Mouse (Mus musculus) c-Kit-positive CD71-positive TER-119-positive erythroid progenitor cells, embryonic 14.5 days (primary cell): ENCODE results near the gene Ccdc163.
"Not testable (repeated sequence)": the region's sequence is repeated elsewhere in the genome, so short reads cannot be mapped to it uniquely, and the experiment has no call there.

Experiments
- DNase-seq: peaks from one replicate; pipeline ENCODE4 v3.0.0-alpha.2; 2013; ENCODE audit warnings: low spot score

Gene Ccdc163

DNA sequence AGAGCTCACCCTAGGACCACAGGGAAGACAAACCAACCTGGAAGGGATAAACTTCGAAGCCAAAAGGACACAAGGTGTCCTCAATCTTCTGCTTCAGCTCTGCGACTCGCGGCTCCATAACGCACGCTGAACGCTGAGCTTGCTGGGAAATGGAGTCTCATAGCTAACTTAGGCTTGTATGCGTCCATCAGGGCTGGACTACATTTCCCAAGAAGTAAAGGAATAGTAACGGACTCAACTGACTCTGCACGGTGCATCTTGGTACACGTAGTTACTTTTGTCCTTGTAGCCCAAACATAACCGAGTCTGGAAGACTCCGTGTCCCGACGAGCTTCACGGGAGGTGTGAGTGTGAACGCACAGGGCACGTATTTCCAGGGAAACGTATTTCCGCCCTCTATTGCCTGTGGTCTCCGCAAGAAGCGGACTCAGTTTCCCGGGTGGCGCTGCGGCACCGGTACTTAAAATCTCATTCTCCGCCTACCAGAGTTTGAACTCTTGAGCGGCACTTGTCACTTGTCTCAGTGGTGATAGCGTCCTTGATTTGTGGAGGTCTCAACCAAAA is at the start of gene Ccdc163, which contains the start of gene Mmachc:
Gene Ccdc163, plus strand, starts transcription at position 309 of the 564 bp plus-strand sequence.
Gene Mmachc, minus strand, starts transcription at position 206 of the 564 bp plus-strand sequence.
- DNase-seq: peak; percentile 93

DNA sequence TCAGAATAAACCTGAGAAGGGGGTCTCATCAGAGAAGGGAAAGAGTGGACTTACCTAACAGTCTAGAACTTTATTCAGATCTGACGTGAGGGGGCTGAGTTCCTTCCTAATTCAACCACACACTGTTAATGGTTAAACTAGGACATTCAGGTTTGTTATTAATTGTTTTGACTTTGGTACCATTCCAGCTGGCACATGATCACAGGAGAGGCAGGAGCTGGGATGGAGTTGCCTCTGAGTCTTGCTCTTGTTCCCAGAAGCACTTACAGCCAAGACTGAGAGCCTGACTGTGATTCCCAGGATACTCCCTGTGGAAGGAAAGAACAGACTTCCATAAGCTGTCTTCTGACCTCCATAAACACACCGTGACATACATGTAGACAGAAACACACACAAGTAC is 48.8 kb upstream of the Ccdc163 start:
- no peak for DNase-seq

DNA sequence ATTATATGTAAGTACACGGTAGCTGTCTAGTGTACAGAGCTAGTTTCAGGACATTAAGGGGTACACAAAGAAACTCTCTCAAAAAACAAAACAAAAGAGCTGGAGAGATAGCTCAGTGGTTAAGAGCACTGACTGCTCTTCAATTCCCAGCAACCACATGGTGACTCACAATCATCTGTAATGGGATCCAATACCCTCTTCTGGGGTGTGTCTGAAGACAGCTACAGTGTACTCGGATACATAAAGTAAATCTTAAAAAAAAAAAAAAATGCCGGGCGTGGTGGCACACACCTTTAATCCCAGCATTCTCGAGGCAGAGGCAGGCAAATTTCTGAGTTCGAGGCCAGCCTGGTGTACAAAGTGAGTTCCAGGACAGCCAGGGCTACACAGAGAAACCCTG is 48.4 kb upstream of the Ccdc163 start:
- DNase-seq: not testable (repeated sequence)

DNA sequence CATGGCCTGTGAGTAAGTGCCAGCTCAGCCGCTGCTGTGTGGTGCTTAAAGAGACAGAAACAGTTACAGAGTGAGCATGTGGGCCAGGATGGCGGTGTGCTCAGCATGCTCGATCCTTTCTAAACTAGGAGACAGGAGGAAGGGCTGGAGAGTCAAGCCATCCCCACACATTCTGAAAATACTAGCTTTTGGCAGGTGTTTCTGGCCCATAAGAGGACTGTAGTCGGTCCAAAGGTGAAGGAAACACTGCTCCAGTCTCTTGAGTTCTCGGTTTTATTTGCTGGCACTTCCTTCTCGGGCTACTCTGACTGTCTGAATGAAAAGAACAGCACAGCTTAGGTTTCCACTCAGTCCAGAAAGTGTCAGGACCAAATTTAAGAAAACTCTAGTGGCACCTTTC is 47.5 kb upstream of the Ccdc163 start:
- no peak for DNase-seq

DNA sequence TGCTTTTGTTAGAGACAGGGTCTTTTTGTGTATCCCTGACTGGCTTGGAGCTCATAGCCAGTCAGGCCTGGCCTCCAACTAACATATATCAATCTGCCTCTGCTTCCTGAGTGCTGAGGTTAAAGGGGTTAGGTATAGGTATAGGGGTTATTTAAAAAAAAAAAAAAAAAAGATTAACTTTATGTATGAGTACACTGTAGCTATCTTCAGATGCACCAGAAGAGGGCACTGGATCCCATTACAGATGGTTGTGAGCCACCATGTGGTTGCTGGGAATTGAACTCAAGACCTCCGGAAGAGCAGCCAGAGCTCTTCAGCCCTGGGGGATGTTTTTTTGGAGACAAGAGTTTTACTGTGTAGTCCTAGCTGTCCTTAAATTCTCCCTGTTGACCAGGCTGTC is 46.3 kb upstream of the Ccdc163 start:
- DNase-seq: no peak

DNA sequence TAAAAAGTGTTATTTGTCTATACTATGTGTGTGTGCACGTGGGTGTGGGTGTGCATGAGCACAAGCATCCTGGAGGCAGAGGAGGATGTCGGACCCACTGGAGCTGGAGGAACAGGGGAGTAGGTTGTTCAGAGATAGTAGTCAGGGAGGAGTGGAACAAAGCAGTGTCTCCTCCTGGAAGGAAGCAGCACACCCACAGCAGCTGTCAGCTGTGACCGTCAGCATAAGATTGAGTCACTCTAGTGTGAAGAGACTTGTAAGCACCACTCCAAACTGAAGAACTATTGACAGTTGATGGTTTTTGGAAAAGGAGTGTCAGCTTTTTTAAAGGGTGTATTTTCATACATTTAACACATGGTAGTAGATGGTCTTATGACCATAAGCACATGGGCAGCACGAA is 41.7 kb upstream of the Ccdc163 start:
- DNase-seq: no peak

DNA sequence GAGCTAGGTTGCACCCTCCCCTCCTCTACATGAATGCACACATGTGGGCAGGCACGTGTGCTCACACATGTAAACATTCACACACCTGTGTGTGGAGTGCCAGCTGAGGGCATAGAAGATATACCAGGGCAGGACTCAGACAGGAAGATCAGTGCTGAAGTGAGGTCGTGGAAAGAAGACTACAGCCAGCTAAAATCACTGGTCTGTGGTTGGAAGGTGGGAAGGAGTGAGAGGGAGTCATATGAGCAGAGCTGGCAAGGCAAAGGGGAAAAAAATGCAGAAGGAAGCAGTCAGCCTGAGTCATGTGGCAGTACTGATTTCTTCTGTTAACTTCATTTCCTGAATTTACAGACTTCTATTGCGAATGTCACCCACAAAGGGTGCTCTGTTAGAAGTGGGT is 40.2 kb upstream of the Ccdc163 start:
- DNase-seq: no peak

DNA sequence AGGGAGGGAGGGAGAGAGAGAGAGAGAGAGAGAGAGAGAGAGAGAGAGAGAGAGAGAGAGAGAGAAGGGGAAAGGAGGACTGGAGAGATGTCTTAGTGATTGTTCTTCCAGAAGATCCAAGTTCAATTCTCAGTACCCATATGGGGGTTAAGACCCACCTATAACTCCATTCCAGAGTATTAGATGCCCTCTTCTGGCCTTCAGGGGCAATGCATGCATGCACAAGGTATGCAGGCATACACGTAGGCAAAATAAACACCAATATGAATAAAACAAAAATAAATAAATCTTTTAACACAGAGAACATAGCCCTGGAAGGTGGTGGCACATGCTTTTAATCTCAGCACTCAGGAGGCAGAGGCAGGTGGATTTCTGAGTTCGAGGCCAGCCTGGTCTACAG is 39.0 kb upstream of the Ccdc163 start:
- no peak for DNase-seq

DNA sequence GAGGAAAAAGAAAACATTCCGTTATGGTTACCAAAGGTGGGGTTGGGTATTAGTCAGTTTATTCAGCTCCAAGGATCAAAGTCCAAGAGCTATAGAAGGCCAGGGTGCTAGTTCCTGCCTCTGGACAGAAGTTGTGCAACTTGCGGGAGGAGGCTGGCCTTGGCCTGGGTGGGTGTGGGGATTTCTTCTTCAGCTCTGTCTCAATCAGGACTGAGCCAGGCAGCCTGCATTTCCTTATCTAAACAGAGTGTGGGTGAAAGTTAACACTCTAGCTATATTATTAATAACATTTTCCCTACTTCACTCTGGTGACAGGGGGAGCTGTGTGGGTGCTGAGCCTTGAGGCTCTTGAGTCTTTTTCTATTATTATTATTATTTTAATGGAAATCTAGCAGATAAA is 35.5 kb upstream of the Ccdc163 start:
- DNase-seq: peak; percentile 47

DNA sequence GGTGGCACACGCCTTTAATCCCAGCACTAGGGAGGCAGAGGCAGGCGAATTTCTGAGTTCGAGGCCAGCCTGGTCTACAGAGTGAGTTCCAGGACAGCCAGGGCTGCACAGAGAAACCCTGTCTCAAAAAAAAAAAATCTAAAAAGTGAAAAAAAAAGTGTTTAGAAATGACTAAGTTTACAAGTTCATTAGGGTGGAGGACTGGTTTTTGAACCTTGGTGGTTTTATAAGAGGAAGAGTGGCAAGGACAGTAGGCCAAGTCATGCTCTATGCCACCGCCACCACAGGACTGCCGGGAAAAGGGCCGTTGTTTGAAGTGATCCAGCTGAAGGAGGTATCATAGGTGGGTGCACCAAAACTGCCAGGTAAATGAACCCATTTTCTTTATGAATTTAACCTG is 33.5 kb upstream of the Ccdc163 start:
- not testable (repeated sequence) for DNase-seq

DNA sequence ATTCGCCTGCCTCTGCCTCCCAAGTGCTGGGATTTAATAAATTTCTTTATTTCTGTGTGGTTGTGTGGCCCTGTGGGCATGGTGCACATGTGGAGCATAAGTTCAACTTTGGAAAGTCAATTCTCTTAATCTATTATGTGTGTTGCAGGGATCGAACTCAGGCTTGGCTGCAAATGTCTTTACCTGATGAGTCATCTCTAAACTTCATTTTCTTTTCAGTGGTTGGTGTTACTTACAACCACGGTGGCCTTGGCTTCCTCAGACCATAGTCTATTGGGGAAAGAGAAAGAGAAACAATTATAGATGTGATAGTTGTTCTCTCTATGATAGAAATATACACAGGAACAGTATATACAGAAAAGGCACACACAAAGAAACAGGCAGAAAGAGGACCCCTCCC is 32.3 kb upstream of the Ccdc163 start:
- no peak for DNase-seq

DNA sequence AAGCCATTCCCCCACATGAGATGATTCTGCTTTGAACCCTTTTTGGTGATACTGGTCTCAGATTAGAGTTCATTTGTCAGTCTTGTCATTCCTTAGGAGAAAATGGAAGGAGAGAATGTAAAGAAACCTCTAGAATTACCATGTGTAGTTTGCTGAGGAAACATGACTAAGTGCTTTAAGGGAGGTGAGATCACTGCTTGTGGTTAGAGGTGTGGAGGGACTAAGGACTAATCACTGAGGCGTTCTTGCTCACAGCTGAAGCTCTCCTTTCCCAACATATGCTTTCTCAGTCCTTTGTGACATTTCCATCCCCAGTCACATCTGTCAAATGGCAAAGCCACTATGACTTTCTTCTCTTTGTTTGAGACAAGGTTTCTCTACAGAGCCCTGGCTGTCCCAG is 30.5 kb upstream of the Ccdc163 start:
- no peak for DNase-seq

DNA sequence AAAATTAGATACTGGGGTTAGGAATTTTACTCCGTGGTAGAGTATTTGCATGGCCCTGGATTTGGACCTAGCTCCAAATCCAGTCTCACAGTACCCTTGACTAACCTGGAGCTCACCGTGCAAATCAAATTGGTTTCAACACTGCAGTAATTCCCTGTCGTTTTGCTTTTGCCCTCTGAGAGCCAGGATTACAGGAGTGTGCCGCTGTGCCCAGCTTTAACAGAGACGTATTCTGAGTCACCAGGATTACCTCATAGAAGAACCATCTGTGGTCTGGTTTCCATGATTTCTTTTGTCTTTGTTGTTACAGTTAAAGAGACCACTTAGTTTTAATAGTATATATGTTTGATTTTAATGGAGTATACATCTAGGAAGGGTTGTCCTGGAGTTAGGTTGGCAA is 29.2 kb upstream of the Ccdc163 start:
- DNase-seq: no peak

DNA sequence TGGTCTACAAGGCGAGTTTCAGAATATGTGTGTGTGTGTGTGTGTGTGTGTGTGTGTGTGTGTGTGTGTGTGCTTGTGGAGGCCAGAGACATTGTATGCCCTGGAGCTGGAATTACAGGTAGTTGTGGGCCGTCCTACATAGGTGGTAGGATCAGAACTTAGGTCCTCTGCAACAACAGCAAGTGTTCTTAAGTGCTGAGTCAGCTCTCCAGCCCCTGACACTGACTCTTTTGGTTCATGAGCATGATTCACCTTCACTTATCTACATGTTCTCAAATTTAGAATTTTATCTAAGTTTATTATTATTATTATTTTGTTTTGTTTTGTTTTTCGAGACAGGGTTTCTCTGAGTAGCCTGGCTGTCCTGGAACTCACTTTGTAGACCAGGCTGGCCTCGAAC is 27.8 kb upstream of the Ccdc163 start:
- not testable (repeated sequence) for DNase-seq

DNA sequence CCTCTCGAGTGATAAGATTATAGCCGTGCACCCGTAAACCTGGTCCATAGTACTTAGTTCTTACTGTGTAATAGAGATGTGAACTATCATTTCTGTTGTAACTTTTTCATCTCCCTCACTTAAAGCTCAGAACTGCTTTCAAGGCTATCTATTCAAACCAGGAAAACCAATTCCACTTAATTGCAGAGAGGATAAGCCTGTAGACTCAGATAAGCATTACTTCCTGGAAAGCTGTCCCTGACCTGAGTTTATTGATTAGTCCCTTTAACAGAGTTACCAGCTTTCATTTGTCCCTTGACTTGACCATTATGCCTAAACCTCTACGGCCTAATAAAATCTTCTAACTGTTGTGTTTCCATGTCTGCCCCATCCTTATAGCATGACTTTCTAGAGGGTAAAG is 24.4 kb upstream of the Ccdc163 start:
- DNase-seq: peak; percentile 68

DNA sequence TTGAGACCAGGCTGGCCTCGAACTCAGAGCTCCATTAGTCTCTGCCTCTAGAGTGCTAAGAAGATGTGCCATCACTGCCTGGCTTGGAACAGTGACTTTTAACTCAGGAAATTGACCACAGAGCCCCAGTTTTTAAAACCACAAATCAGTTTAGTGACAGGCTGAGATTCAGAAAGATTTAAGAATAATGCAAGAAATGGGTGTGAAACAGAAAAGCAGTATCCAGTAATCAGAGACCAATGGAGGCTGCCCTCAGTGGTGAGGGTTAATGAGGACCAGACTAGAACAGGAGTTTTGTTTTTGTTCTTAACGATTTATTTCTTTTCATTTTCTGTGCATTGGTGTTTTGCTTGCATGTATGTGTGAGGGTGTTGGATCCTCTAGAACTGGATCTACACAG is 23.6 kb upstream of the Ccdc163 start:
- no peak for DNase-seq

DNA sequence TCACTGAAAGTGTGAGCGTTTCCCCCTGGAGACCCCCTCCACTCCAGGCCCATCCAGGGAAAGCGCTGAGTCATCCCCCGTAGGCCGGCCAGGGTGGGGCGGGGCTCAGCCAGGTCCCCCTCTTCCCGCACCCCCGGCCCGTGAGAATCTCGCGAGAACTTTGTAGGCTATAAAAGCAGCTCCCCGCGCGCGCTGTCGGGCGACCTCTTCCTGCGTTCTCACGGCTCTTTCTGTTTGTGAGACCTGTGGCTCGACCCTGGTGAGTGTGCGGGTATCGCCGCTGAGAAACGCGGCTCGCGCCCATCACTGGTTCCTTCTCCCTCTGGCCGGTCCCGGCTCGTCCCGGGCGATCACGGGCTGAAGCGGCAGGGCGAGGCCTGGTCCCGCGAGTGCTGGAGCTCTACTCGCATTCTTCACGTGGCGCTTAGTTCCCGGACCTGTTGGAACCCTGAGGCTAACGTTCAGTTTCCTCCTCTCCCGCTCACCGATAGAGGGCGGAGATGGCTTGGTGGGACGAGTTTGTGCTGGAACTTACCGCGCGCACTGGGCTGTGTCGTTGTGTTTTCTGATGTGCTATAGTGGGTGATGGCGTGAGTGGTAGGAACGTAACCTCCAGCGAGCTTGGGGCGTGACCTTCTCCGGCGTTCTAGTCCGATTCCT is 22.8 kb upstream of the Ccdc163 start, which contains the start of gene Prdx1:
Gene Prdx1, plus strand, starts transcription at position 143 of the 660 bp plus-strand sequence.
- DNase-seq: peak; percentile 83

DNA sequence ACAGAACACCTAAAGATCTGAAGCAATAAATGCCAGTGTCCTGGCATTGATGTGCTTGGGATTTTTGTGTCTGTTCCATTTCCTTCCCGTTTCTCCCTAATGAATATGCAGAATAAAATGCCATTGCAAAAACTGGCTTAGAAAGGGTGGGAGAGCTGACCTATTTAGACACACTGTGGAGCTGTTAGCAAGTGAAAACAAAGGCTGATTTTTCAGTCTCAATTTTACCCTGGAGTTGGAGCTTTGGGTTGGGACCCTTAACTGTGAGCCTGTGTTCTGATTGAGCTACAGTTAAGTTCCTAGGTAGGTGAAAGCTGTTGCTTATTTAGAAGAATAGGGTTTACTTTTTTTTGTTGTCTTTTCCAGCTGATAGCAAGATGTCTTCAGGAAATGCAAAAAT is 21.3 kb upstream of the Ccdc163 start:
- DNase-seq: no peak

DNA sequence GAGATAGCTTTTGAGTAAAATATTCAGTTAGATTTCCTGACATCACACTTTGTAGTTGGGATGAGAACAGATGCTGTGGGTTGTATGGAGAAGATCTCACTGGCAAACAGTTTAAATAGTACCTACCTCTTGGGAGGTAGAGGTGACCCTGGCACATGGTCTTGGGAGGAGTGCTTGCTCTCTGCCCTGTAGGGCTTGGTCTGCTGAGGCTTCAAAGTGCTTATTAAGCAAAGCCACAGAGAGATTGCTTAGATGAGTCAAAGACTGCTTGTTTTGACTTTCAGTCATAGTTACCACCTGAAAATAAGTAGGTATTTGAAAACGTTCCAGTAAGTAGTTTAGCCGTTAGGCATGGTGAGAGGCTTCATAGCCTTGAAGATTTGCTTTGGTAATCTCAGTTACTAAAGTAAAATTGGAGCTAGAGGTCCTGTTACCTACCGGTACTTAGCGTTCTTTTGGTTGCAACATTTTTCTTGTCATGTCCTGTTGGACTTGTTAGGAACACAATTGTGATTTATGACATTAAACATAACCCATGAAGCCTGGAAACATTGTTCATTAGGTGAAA is 18.9 kb upstream of the Ccdc163 start:
- DNase-seq: no peak

DNA sequence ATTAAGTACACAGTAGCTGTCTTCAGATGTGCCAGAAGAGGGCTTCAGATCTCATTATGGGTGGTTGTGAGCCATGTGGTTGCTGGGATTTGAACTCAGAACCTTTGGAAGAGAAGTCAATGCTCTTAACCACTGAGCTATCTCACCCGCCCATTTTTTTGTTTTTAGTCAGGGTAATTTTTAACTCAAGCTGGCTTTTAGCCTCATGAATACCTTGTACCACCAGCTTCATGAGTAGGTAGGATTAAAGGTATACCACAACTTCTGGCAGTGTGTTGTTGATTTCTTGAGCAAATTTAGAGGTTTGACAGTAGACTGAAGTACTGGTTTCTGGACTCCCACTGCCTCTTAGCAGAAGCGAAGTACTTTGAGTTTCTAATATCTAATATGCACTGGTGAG is 16.2 kb upstream of the Ccdc163 start:
- DNase-seq: no peak

DNA sequence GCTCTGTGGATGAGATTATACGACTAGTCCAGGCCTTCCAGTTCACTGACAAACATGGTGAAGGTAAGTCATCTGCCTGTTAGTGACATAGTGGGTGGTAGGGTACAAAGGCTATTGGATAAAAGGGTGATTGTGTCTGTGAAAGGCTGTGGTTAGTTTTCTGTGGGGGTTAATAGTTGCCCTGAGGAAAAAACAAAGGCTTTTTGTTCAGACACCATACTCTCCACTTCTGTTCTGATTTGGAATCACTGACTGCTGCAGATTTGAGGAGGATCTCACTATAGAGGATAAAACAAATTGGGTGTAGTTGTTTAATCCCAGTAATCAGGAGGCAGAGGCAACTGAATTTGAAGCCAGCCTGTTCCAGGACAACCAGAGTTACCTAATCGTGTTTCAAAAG is 14.5 kb upstream of the Ccdc163 start:
- DNase-seq: no peak

DNA sequence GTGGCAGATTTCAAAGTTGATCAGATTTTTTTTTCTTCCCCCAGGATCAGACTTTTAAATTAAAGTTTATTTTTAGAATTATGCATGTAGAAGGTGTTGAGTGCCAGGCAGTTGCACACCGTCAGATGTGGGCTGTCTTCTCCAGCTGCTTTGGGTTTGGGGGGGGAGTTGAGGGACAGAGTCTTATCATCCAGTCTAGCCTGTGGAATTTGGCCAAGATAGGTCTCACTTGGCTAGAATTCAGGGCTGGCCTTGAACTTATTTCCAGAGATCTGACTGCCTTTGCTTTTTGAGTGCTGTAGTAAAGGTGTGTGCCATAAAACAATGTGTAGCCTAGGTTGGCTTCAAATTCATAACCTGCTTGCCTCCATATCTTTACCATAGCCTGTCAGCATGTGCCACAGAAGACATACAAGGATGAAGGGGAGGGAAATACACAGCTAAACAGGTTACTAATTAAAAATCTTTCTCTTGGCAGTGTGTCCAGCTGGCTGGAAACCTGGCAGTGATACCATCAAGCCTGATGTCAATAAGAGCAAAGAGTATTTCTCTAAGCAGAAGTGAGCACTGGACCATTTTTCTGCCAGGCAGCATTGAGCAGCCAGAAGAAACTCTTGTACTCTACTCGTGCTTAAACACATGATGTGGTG is 9.5 kb upstream of the Ccdc163 start:
- no peak for DNase-seq

DNA sequence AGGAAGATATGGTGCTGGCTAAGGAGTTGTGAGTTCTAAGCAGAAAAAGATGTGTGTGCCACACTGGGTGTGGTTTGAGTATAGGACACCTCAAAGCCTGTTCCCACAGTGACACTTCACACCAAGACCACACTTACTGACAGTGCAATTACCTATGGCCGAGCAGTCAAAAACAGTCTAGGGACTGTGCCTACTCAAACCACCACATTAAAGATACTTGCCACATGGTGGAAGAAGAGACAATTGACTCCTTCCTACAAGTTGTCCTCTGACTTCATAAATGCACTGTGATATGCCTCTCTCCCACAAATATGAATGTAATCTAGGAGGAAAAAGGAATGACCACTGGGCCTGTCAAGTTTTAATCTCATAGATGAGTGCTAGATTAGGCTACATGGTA is 7.3 kb upstream of the Ccdc163 start:
- no peak for DNase-seq
